12 mouse cellular contexts compared by ENCODE assay signal in genomic region chr10:94551924-94552523, GRCm38 (mm10).
DNase-seq lines count a peak whose midpoint lies in the region; ATAC-seq and TF ChIP-seq lines count a peak whose summit lies in the region.
"Had no signal": no experiment of that assay in that cellular context is flagged by ENCODE, and none has a peak within 500 bp of the region (broad histone marks: within the 10 kb centered on the region; RNA-seq: fewer than 3 reads in every experiment).

No protein-coding gene starts in this region.

- H3K36me3 ChIP-seq in lung, postnatal 0 days (ENCODE audit: insufficient read depth, low read length) = no peaks in the 10 kb centered on the region
- no peaks in the 10 kb centered on the region for H3K36me3 ChIP-seq in splenic B cell, adult 2 months (ENCODE audit: control insufficient read depth, insufficient read depth, low read length, poor library complexity, severe bottlenecking)
- H3K36me3 ChIP-seq in kidney, embryonic 15.5 days = no peaks in the 10 kb centered on the region
- H3K36me3 ChIP-seq: embryonic facial prominence, embryonic 10.5 days; forebrain, embryonic 12.5 days; hindbrain, embryonic 13.5 days; lung, embryonic 15.5 days had no signal

- peak; percentile 25; the same call in 1 of the 2 replicates for ATAC-seq in lung, postnatal 0 days
- ATAC-seq in kidney, embryonic 15.5 days (replicated peaks; ENCODE audit: low FRiP score) = no peak

- WGBS in lung, postnatal 0 days = 73% methylated on average over 7 of the region's 7 CpGs
- WGBS in bone marrow, adult 2 months = 22% methylated on average over 7 of the region's 7 CpGs
- 78% methylated on average over 7 of the region's 7 CpGs for WGBS in kidney, embryonic 15.5 days

- no peak for TF ChIP-seq POLR2A in bone marrow, adult 2 months (IDR thresholded peaks at IDR 0.05; ENCODE audit: borderline replicate concordance, control insufficient read depth, low read depth, low read length)

- no peak for TF ChIP-seq EP300 in lung, postnatal 0 days (IDR thresholded peaks at IDR 0.05)

- no peak for DNase-seq in lung, postnatal 0 days (ENCODE audit: low spot score)
- no peak for DNase-seq in lung, postnatal 14 days
- DNase-seq in lung, postnatal 25 days (ENCODE audit: low spot score) = peak; percentile 50
- DNase-seq in splenic B cell, adult 2 months (ENCODE audit: low read depth, low spot score) = peak; percentile 52
- DNase-seq in adrenal gland, adult 2 months = no peak
- DNase-seq: thymus, postnatal 4 days had no signal

- peaks cover 10% of the 10 kb centered on the region for H3K4me1 ChIP-seq in lung, postnatal 0 days (ENCODE audit: insufficient read depth, low read depth, low read length)
- H3K4me1 ChIP-seq in bone marrow, adult 2 months (ENCODE audit: control insufficient read depth, insufficient read depth, low read length) = no peaks in the 10 kb centered on the region; the same call in 1 of the 2 replicates
- peaks cover 9% of the 10 kb centered on the region; the same call in 1 of the 2 replicates for H3K4me1 ChIP-seq in kidney, embryonic 15.5 days

- H3K9ac ChIP-seq in lung, postnatal 0 days (replicated peaks; ENCODE audit: low read depth) = no peak overlapping the region
- no peak overlapping the region for H3K9ac ChIP-seq in kidney, embryonic 15.5 days
- H3K9ac ChIP-seq: forebrain, embryonic 12.5 days; hindbrain, embryonic 13.5 days; lung, embryonic 15.5 days had no signal

- H3K9me3 ChIP-seq in lung, postnatal 0 days (ENCODE audit: low read length) = no peaks in the 10 kb centered on the region
- H3K9me3 ChIP-seq in kidney, embryonic 15.5 days (replicated peaks) = no peaks in the 10 kb centered on the region
- H3K9me3 ChIP-seq: embryonic facial prominence, embryonic 10.5 days; forebrain, embryonic 12.5 days; hindbrain, embryonic 13.5 days; lung, embryonic 15.5 days had no signal

- H3K4me2 ChIP-seq in lung, postnatal 0 days (replicated peaks; ENCODE audit: low read depth, low read length) = no peak overlapping the region; the same call in 1 of the 2 replicates
- no peak overlapping the region for H3K4me2 ChIP-seq in kidney, embryonic 15.5 days
- H3K4me2 ChIP-seq: forebrain, embryonic 12.5 days; hindbrain, embryonic 13.5 days; lung, embryonic 15.5 days had no signal

- no peak for TF ChIP-seq CTCF in lung, postnatal 0 days (IDR thresholded peaks at IDR 0.05)
- no peak for TF ChIP-seq CTCF in bone marrow, adult 2 months (IDR thresholded peaks at IDR 0.05; ENCODE audit: control insufficient read depth, insufficient read depth, low read length)

- H3K4me3 ChIP-seq in lung, postnatal 0 days (ENCODE audit: low read depth, low read length) = no peak overlapping the region
- peak overlapping the region; percentile 2 for H3K4me3 ChIP-seq in bone marrow, adult 2 months (replicated peaks; ENCODE audit: control insufficient read depth, low read depth, low read length)
- no peak overlapping the region for H3K4me3 ChIP-seq in kidney, embryonic 15.5 days (replicated peaks)
- H3K4me3 ChIP-seq: embryonic facial prominence, embryonic 10.5 days; forebrain, embryonic 12.5 days; hindbrain, embryonic 13.5 days; lung, embryonic 15.5 days had no signal

- no peak overlapping the region for H3K27ac ChIP-seq in lung, postnatal 0 days (ENCODE audit: low read length)
- H3K27ac ChIP-seq in bone marrow, adult 2 months (ENCODE audit: control insufficient read depth, insufficient read depth, low read depth, low read length, poor library complexity) = peak overlapping the region; percentile 6; the same call in 1 of the 2 replicates
- no peak overlapping the region for H3K27ac ChIP-seq in kidney, embryonic 15.5 days
- H3K27ac ChIP-seq: embryonic facial prominence, embryonic 10.5 days; forebrain, embryonic 12.5 days; hindbrain, embryonic 13.5 days had no signal

- H3K27me3 ChIP-seq in lung, postnatal 0 days (replicated peaks; ENCODE audit: insufficient read depth, low read length) = no peaks in the 10 kb centered on the region
- H3K27me3 ChIP-seq in splenic B cell, adult 2 months (ENCODE audit: control insufficient read depth, insufficient read depth, low read length, poor library complexity, severe bottlenecking) = no peaks in the 10 kb centered on the region
- H3K27me3 ChIP-seq in kidney, embryonic 15.5 days = no peaks in the 10 kb centered on the region
- H3K27me3 ChIP-seq: forebrain, embryonic 12.5 days; lung, embryonic 15.5 days had no signal

Comparison
In these comparisons a context has a peak if more than half of its experiments do, and no peak if none do; other contexts are left out.
1. DNase-seq: peak in lung, postnatal 25 days (single experiment) and splenic B cell, adult 2 months (single experiment); none in lung, postnatal 0 days (single experiment), lung, postnatal 14 days (single experiment) and adrenal gland, adult 2 months (single experiment).